Mouse (Mus musculus) mesoderm, embryonic 11.5 days (tissue): ENCODE measurements around the gene Itgae.

Experiments
- DNase-seq: peaks from one replicate; pipeline ENCODE4 v3.0.0-alpha.2; 2012; ENCODE audit warnings: low read depth, low spot score

The Itgae gene

DNA sequence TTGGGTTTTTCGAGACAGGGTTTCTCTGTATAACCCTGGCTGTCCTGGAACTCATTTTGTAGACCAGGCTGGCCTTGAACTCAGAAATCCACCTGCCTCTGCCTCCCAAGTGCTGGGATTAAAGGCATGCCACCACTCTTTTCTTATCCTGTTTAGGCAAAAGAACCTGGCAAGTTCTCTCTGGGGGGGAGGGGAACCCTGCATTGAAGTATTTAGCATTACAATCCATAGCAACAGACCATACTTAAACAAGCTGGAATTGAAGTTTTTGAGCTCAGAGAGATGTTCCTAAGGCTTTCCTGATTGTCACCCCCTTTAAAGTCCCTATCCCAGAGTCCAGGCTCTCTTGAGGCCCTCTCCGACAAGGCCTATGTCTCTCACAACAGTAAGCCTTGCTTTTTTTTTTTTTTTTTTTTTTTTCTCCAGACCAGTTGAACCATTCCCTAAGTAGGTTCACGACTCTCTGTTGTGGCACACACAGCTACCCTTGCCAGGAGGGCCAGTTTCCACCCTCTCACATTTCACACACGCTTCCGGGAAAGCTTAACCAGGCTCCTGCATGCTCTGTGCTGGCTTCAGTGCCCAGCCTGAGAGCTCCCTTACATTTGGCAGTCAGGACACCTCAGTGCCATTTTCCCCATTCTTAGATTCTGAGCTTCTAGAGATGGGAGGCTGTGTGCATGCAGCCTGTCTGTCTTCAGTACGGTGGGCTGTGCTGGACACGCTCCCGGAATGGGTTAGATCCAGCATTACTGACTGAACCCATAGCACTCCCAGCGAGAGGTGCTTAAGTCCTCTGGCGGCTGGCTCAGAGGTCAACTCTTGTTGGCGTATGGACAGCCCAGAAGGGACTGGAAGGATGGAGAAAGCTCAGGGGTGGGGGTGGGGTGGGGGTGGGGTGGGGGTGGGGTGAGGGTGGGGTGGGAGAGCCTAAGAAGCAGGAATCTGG lies 55.9 kb downstream of the Itgae start:
- DNase-seq = no peak

DNA sequence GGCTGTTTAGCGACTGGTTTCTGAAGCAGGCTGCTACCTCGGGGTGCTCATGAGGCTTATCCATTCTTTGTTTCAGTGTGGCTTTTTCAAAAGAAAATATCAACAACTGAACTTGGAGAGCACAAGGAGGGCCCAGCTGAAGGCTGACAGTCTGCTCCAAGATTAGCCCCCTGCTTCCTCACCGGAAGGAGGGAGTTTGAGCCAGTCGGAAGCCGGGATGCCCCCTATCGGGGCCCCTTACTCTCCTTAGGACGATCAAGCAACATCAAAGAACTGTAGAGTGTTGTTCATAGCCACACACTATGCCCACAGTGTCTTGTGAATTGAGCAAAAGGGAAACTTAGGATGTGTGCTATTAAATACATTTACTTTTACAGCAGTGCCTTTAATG lies 56.6 kb downstream of the Itgae start:
- DNase-seq = no peak

DNA sequence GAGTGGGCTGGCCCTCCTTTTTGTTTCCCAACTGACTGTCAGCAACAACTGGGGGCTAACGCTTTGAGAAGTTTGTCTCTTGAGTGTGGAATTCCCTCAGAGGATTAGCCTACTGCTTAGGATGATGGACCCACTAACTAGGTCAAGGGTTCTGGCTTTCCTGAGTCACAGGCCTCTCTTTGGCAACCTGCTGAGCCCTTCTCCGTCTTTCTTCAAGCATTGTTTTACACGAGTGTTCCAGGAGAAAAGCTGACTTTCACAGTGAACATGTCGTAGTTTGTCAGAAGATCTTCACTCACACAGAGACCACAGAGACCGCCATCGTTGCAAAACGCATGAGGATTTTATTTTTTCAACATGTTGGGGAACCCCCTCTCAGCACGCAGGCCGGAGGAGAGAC lies 57.8 kb downstream of the Itgae start:
- DNase-seq = no peak

DNA sequence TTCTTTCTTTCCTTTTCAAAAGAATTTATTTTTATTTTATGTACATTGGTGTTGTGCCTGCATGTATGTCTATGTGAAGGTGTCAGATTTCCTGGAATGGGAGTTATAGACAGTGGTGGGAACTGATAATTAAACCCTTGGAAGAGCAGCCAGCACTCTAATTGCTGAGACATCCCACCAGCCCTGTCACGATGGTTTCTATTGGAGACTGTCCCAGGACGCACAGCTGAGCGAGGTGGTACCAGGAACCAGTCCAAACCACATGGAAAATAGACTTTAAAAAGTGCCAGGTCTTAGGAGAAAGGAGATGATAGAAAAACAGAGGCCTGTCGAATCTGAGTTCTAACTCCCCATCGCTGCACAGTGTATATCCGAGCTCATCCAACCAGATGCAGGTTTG lies 64.7 kb downstream of the Itgae start:
- no peak for DNase-seq

- DNase-seq = peak; percentile 49
Measured at GRCm38 (mm10) chr11:73159957-73160810, 69.8 kb downstream of the Itgae start, which contains the start of gene P2rx5. P2rx5 (plus strand) TSS chr11:73160421.

DNA sequence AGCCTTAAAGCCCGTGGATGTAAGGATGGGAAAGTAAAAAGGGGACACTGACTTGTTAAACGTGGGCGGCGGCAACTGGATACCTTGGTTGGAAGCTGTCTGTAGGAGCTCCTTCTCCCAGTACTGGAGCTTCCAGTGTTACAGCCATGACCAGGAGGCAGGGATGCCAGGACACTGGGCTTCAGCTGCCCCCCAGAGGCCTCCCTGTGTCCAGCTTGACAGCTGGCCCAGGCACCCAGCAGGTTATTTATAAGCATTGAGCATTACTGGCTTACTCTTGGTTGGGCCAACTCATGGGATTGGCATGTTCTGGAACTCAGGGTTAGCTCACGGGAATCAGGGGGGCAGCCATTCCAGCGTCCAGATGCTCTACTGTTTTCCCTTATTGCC lies 70.4 kb downstream of the Itgae start:
- peak; percentile 19 for DNase-seq

- DNase-seq = no peak
Measured at GRCm38 (mm10) chr11:73161616-73162015, 71.2 kb downstream of the Itgae start.

GRCm38 (mm10) chr11:73162284-73162683 lies 71.9 kb downstream of the Itgae start:
- no peak for DNase-seq

- DNase-seq = no peak
Measured at GRCm38 (mm10) chr11:73168071-73168470, 77.7 kb downstream of the Itgae start.

DNA sequence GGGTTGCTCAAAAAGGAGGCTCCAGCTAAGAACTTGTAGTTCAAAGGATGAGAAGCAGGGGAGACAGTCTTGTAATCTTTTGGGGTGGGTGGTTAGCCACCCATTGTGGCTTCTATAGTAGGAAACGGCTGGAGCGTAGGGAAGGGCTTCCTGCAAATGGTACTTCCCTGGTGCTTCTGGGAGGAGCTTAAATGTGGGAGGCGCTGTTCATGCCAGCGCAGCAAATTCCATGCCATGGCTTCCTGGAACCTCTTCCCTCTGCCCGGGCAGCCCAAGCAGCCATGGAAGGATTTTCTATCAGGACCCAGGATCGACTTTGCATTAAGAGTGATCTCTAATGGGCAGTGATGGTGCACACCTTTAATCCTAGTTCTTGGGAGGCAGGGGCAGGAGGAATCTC lies 78.2 kb downstream of the Itgae start:
- no peak for DNase-seq

GRCm38 (mm10) chr11:73169231-73169630 lies 78.8 kb downstream of the Itgae start:
- peak; percentile 60 for DNase-seq

DNA sequence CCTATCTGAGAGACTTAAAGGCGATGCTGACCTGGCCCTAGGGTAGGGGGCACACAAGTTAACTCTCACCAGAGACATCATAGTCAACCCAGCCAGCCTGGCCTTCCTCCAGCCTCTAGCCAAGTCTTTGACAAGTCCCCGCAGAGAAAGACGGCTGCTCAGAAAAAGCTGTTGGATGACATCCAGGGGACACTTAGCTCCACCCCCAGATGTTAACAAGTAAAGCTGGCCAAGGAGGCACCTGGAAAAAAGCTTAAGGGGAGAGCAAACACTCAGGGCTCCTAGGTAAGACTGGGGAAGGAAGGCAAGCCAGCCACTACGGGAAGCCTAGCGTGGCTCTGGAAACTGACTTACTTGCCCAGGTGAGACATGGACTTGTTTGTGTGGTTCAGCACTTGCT lies 81.8 kb downstream of the Itgae start:
- DNase-seq = no peak

GRCm38 (mm10) chr11:73175612-73176011 lies 85.2 kb downstream of the Itgae start:
- DNase-seq = no peak

DNA sequence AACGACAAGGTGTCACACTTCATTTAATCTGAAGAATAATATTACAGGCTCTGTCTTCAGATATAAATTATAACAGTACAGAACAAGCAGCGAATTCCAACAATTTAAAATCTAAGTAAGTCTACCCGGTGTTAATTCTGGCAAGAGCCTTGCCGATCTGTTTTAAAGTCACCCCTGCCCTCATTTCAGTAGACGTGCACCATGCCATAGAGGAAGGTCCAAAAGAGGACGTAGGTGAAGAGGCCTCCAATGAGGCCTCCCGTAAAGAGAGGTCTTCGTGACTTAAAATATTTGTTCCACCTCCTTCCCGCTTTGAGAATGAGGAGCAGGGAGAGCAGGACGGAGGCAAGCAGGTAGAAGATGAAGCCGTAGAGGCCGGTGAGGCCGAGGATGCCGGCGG lies 85.8 kb downstream of the Itgae start:
- no peak for DNase-seq

DNA sequence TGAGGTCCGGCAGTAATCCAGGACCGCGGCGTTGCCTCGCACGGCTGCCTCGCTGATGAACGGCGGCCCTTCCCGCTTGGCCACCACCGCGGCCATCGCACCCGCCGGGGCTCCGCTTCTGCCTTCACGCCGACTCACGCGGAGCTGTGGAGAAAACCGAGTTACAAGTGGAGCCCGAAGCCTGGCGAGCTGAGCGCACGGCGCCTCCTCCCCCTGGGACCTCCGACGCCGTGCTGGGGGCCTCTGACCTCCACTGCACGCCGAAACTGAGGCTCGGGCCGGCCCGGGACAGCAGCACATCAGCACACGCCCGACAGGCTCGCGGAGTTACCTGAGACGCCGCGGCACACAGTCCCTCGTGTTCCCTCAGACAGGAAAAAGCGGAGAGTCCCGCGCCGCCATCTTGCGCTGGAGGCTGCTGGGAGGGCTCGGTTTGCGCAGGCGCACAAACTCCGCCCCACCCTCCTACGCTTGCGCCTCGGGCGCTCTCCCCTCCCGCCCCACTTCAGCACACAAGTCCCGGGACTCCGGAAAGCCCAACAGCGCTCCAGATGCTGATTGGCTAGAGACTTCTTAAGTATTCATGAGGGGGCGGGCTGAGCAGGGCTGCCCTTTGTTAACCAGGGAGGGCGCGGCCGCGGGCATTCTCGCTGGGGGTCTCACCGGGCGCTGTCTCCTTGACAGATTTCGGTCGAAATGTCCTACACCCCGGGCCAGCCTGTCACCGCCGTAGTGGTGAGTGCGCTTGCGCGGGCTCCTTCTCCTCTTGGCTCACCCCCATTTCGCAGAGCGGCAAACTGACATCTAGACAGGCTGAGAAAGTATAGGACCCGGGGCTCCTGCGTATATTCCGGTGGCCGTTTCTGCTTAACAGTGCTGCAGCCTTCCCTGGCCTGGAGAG lies 86.5 kb downstream of the Itgae start, which contains the start of the genes Emc6 and Tax1bp3:
TSS of gene Emc6 (minus strand) at position 430 of the 901 bp plus-strand sequence.
TSS of gene Tax1bp3 (plus strand) at position 476 of the 901 bp plus-strand sequence.
- peak; percentile 99 for DNase-seq

- DNase-seq = peak; percentile 81
Measured at GRCm38 (mm10) chr11:73177509-73177875, 87.1 kb downstream of the Itgae start.

GRCm38 (mm10) chr11:73177895-73178294 lies 87.5 kb downstream of the Itgae start:
- no peak for DNase-seq

- DNase-seq = no peak
Measured at GRCm38 (mm10) chr11:73185872-73186615, 95.7 kb downstream of the Itgae start.

DNA sequence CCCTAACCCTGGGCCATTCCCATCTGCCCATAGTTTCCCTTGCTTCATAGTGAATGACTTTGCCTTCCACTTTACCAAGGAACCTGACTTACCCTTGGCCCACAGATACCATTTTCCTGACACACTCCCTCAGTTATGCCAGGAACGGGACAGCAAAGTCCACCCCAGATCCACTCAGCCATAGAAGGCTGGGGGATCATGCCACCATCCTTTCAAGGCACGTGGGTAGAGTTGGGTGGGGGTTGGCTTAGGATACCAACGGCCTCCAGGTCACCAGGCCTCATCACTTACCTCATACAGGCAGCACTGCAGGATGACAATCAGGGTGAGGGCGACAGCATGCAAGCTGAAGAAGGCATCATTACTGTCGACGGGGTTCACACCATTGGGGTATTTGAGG lies 96.8 kb downstream of the Itgae start:
- no peak for DNase-seq

DNA sequence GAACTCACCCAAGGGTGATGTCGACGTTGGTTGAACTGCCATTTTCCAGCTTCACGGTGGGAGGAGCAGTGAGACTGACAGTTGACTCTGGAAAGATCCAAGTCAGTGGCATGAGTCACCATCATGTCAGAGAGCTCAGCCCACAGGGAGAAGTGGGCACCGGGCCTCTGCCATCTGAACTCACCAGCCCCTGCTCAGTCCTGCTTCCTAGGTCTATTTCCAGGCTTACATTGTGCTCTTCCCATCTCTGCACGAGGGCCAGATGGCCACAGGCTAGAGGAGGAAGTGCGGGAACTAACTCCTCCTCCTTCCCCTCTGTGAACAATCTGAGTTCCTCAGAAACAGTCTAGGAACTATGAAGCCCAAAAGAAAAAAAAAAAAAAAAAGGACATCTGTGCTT lies 102.7 kb downstream of the Itgae start:
- DNase-seq = no peak

GRCm38 (mm10) chr11:73194444-73194843 lies 104.1 kb downstream of the Itgae start:
- DNase-seq = no peak
